Mouse (Mus musculus): ENCODE measurements around the gene Cttnbp2.
"Not testable (repeated sequence)": the region's sequence is repeated elsewhere in the genome, so short reads cannot be mapped to it uniquely, and the experiment has no call there.

The Cttnbp2 gene

DNA sequence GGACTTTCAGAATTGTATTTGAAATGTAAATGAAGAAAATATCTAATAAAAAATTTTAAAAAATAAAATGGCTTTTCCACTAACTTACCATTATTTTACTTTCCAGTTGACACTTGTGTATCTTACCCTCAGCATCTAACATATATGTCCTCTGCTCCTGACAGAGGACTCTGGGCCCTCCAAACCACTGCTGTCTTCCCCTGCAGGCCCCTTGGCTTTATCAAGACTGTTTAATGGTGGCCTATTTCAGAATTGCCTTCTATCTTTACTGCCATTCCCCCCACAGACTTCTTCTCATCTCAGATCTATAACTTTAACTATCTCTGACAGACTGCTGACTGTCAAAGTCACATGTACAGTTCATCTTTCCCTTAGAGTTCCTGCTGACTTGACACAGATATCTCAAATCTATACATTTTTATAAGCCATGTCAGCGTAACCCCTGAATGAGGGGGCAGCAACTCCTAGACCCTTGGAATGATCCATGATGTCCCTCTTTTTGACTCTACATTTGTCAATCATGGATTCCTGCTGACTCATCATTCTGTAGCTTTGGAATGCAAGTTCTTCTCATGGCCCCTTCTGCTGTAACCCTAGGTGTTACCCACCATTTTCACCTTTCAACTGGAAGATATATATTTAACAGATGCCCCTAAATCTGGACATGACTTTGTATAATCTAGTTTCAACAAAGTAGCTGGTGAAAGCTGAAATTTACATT is 103.0 kb downstream of the Cttnbp2 start:
- DNase-seq: no peak

DNA sequence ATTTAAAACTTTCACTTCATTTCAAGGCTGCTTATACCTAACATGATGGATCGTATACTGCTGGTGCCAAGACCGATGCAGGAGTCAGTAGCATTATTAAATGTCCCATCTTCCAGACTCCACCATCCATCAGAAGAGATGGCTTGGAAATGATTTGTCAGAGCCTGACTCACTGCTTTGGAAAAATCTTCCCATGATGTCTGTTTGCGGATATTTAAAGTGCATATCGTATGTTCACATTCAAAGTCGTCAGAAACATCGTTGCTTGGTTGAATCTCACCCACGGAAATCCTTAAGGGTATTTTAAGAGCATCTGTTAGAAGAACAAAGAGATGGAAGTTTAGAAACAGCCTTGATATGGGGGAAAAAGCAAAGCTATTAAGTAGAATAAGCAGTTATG is 106.2 kb downstream of the Cttnbp2 start:
- DNase-seq: no peak

GRCm38 (mm10) chr6:18401066-18401674 is 113.5 kb downstream of the Cttnbp2 start:
- no peak for DNase-seq

DNA sequence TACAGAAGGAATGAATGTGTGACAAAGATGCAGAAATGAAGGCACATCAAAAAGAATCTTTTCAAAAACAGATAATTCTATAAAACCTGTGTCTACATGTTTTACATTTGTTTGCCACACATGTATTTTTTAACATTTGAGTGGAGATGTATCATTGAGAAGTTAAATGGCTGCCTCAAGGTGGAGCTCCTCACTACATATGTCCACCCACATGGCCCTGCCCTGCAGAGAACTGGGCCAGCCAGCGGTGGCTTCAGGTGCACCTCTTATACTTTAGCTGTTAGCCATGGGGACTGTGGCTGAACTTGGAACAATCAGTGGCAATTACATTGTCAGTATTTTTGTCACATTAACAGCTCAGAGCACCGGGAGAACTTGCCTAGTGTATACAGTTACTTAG is 133.3 kb downstream of the Cttnbp2 start:
- DNase-seq: no peak

DNA sequence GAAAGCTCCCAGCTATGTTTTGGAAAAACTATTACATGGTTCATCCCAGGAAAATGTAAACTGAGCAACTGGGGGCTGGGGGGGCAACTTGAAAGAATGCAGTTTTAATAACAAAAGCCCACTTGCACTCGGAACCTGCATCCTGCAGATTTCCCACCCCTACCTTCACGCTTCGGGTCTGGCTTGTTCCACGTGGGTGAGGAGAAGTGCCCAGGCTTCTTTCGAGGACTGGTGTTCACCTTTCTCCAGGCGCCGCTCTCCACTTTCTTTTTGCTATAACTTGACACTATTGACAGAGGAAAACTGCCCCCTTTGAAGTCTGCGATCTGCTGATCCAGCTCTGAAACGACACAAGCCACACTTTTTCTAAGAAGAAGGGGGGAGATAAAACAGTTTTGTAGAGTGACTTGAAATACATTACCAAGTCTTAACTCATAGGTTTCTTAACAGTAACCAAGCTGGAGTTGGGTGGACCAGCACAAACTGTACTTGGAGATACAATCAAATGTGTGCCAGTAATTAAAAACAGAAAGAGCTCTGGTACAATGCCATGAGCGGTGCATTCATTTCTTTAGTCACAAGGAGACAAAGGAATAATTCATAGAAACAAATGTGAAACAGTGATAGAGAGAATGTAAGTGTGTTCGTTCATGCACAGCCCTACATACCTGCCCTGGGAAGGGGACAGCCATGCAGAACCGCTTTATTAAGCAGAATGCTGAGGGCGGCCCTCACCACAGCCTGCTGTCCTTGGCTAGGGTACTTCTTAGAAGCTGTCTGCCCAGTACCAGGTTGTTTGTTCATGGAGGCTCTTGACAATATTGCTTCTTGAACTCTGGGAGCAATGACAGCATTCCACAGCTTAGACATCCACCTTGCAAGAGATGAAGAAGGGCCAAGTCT is 134.1 kb downstream of the Cttnbp2 start:
- no peak for DNase-seq

- not testable (repeated sequence) for DNase-seq
These were observed 136.9 kb downstream of the Cttnbp2 start for GRCm38 (mm10) chr6:18377755-18378154.

DNA sequence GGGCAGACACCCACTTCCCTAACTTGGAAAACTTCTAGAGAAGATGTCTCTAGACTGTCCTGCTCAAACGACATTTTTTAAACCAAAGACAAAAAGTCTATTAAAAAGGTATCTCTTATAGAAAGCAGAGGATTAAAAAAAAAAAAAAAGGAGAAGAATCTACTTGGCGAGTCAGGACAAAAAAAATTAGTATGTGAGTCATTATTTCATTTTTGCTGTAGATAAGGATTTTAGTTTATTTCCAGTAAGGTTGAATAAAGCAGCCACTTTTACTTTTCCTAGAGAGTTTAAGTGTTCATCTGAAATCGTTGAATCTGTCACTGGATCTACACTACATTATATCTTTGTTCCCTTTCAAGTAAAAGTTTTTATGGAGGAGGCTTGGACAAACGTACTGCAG is 139.9 kb downstream of the Cttnbp2 start:
- DNase-seq: no peak

GRCm38 (mm10) chr6:18373652-18374051 is 141.0 kb downstream of the Cttnbp2 start:
- DNase-seq: no peak

DNA sequence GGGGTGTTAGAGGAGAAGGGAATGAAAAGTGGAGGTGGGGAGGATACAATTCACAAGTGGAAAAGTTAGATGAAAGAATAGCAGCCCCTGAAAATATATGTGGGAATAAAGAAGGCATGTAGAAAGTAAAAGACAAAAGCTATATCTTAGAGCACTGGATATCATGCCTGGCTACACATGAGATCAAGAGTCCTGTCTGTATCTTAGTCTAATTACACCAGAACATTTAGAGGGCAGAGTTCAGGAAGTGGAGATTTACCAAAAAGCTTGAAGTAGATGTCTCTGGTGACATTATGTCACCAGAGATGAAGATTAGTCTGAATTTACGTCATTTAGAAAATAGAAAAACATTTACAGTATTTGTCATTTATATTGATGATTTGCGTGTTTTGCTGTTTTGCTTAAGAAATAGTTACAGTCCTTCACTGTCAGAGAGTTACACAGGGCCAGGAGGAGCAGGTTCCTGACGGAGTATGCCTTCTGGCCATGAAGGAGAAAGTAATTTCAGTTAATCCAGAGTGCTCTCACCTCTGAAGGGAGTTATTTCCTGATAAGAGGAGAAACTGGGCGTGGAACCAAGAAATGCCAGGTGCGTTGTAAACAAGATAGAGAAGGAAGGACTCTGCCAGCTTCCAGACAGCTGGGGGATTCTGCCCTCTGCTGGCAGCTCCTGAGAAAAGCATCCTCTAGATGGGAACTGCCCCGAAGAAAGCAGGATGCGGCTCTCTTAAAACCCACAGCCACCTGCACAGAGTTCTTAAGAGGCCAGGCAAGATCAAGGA is 142.0 kb downstream of the Cttnbp2 start:
- peak; percentile 74 for DNase-seq

DNA sequence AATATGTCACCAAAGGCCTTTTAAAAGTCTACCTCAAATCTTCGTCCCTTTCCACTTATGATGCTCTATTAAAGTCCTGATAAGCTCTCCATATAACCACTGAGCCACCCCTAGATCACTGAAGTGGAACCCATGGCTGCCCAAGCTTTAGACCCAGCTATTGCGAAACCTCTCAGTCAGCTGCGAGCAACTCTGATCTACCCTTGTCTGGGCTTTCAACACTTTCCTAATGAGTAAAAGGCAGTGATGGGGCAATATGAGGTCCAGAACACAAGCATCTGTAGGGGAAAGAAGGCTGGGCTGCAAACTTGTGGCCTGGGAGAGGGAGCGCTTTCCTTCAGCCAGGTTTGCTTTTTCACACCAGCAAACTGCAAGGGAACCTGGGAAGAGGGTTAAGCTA is 144.9 kb downstream of the Cttnbp2 start:
- DNase-seq: no peak

GRCm38 (mm10) chr6:18369054-18369453 is 145.6 kb downstream of the Cttnbp2 start:
- no peak for DNase-seq

GRCm38 (mm10) chr6:18362232-18362631 is 152.4 kb downstream of the Cttnbp2 start:
- no peak for DNase-seq

DNA sequence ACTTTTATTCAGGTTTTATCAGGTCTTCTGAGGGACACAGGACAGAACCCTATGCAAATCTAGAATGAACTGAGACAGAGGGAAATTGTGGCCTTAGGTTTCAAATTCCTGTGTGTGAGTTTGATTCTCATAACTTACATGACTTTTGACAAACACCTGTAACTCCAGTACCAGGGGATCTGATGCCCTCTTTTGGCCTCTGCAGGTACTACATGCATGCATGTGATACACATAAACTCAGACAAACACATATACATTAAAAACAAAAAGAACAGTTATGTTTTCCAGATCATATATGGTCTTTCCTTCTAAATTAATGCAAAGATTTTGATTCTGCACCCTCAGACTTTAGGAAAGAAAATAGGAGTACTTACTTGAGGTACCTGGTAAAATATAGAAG is 153.7 kb downstream of the Cttnbp2 start:
- DNase-seq: no peak

DNA sequence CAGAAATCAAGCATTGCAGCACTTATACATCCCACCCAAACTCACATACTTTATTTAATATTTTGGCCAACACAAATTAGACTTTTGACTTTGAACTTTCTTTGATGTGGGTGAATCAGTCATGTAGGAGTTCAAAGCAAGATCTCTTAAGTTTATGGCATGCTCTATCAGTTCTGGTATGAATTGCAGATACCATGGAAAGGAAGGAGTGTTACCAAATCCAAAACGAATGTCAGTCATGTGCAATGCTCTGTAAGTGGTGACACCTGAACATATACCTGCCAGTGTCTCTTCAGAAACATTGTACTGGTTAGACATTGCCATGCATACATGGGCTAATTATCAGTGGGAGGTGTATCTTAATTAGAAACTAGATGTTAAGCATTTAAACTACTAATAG is 154.5 kb downstream of the Cttnbp2 start:
- no peak for DNase-seq

- no peak for DNase-seq
These were observed 165.3 kb downstream of the Cttnbp2 start for GRCm38 (mm10) chr6:18349153-18349858.

DNA sequence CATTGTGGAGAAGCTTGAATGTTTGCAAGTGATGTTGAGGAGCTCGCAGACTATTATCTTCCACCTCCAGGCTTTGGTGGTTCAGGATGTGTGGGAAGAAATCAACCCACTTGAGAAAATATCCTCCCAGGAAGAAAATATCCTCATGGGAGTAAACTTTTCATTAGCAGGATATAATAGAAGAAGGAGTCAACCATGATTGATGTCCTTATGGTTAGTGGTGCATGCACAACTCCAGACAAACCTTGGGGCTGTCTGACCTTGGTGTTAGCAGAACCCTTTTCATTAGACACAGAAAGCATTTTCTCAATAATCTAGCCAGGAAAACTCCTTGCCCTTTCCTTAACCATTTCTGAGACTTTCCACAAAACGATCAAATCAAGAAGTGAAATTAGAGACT is 170.4 kb downstream of the Cttnbp2 start:
- no peak for DNase-seq

DNA sequence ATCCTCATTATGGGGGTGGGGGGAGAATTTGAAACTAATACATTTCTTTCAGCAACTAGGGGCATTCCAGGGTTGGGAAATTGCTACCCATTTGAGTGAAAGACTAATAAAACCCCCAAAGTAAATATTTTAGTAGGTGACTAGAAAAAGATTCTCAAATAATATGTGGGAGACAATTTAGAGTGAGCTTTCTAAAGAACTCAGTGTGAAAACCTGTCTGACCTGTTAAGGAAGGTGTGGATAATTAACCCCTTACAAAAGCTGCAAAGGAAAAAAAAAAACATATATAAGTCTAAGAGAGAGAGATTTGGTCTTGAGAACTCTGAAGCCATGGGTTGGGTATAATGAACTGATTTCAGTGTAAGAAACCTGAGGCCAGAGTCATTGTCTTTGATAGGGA is 176.3 kb downstream of the Cttnbp2 start:
- no peak for DNase-seq

DNA sequence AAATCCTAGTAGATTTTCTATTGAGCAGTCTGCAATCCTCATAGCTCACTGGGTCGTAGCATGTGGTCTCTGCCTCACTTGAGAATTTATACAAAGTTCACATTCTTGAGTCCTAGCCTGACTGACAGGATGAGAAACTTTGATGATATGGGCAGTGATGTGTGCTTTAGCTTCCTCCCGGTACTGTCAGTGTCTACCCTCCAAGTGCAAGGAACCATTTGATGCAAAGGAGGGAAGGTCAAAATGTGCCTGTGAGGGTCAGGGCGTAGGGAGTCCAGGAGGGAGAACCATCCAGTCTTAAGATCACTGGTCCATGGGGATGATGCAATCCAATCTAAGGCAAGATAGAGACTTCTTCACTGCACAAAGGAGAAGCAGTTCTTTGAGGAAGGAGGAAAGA is 179.2 kb downstream of the Cttnbp2 start:
- no peak for DNase-seq

DNA sequence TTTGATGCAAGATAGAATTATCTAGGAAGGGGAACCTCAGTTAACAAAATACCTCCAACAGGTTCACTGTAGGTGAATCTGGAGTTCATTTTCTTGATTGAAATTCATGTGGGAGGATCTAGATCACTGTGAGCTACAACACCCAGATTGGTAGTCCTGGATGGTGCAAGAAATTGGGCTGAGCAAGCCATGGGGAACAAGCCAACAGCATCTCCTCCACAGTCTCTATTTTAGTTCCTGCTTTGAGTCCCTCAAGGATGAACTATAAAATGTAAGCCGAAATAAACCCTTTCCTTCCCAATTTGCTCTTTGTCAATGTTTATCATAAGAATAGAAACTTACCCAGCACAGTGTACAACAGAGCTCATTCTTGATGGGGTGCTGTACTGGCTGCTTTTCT is 191.7 kb downstream of the Cttnbp2 start:
- DNase-seq: no peak

Data from liver (tissue).